Comparison of ENCODE assay signal across 20 mouse cellular contexts in genomic region chr5:117291312-117291711, GRCm38 (mm10). TPM values are rescaled to one million over a fixed set of nuclear protein-coding genes. Genes with fewer than 3 reads are reported as not detected.
DNase-seq lines count a peak whose midpoint lies in the region; ATAC-seq and TF ChIP-seq lines count a peak whose summit lies in the region.
"Had no signal": no experiment of that assay in that cellular context is flagged by ENCODE, and none has a peak within 500 bp of the region (broad histone marks: within the 10 kb centered on the region; RNA-seq: fewer than 3 reads in every experiment).

No protein-coding gene starts in this region.

- no peak overlapping the region for H3K27ac ChIP-seq in hindbrain, postnatal 0 days
- H3K27ac ChIP-seq in hindbrain, embryonic 12.5 days, result no peak overlapping the region
- no peak overlapping the region for H3K27ac ChIP-seq in liver, embryonic 14.5 days
- no peak overlapping the region for H3K27ac ChIP-seq in liver, embryonic 12.5 days
- H3K27ac ChIP-seq: embryonic facial prominence, embryonic 12.5 days; forebrain, embryonic 12.5 days; heart, embryonic 15.5 days; midbrain, embryonic 13.5 days had no signal

- H3K27me3 ChIP-seq in hindbrain, postnatal 0 days (ENCODE audit: insufficient read depth, low read length), result no peaks in the 10 kb centered on the region
- peaks cover 3% of the 10 kb centered on the region; the same call in 1 of the 2 replicates for H3K27me3 ChIP-seq in hindbrain, embryonic 12.5 days
- no peaks in the 10 kb centered on the region for H3K27me3 ChIP-seq in liver, embryonic 14.5 days (ENCODE audit: control insufficient read depth, insufficient read depth, low read length)
- H3K27me3 ChIP-seq in liver, embryonic 12.5 days (replicated peaks), result no peaks in the 10 kb centered on the region
- peaks cover 4% of the 10 kb centered on the region; the same call in 1 of the 2 replicates for H3K27me3 ChIP-seq in E14TG2a.4 (ENCODE audit: insufficient read depth, low read length)
- H3K27me3 ChIP-seq: embryonic facial prominence, embryonic 12.5 days; heart, embryonic 15.5 days had no signal

- no peak overlapping the region for H3K4me2 ChIP-seq in hindbrain, postnatal 0 days (ENCODE audit: low read depth, low read length)
- no peak overlapping the region for H3K4me2 ChIP-seq in hindbrain, embryonic 12.5 days (replicated peaks)
- no peak overlapping the region for H3K4me2 ChIP-seq in liver, embryonic 14.5 days (ENCODE audit: low read depth)
- no peak overlapping the region for H3K4me2 ChIP-seq in liver, embryonic 12.5 days
- H3K4me2 ChIP-seq: embryonic facial prominence, embryonic 12.5 days; forebrain, embryonic 12.5 days; heart, embryonic 15.5 days; midbrain, embryonic 13.5 days had no signal

- TF ChIP-seq CTCF in hindbrain, postnatal 0 days (IDR thresholded peaks at IDR 0.05; ENCODE audit: low read depth), result peak; percentile 53
- TF ChIP-seq CTCF in liver, embryonic 14.5 days (IDR thresholded peaks at IDR 0.05; ENCODE audit: low read depth), result peak; percentile 27
- peak; percentile 82 for TF ChIP-seq CTCF in E14TG2a.4 (conservative IDR thresholded peaks at IDR 0.05; ENCODE audit: low read length)

- no peak overlapping the region for H3K9ac ChIP-seq in hindbrain, postnatal 0 days (replicated peaks; ENCODE audit: low read length)
- no peak overlapping the region for H3K9ac ChIP-seq in hindbrain, embryonic 12.5 days
- no peak overlapping the region for H3K9ac ChIP-seq in liver, embryonic 14.5 days (replicated peaks)
- no peak overlapping the region for H3K9ac ChIP-seq in liver, embryonic 12.5 days
- H3K9ac ChIP-seq: embryonic facial prominence, embryonic 12.5 days; forebrain, embryonic 12.5 days; heart, embryonic 15.5 days; midbrain, embryonic 13.5 days had no signal

- H3K9me3 ChIP-seq in hindbrain, postnatal 0 days (ENCODE audit: low read length), result no peaks in the 10 kb centered on the region
- H3K9me3 ChIP-seq in hindbrain, embryonic 12.5 days (replicated peaks), result no peaks in the 10 kb centered on the region
- no peaks in the 10 kb centered on the region for H3K9me3 ChIP-seq in liver, embryonic 14.5 days (ENCODE audit: control insufficient read depth, low read length)
- no peaks in the 10 kb centered on the region; the same call in 1 of the 2 replicates for H3K9me3 ChIP-seq in liver, embryonic 12.5 days (replicated peaks)
- H3K9me3 ChIP-seq in E14TG2a.4 (ENCODE audit: low read length), result no peaks in the 10 kb centered on the region
- H3K9me3 ChIP-seq: forebrain, embryonic 12.5 days; heart, embryonic 15.5 days; midbrain, embryonic 13.5 days had no signal

- ATAC-seq in hindbrain, postnatal 0 days, result no peak
- ATAC-seq in hindbrain, embryonic 12.5 days (ENCODE audit: low FRiP score), result no peak
- ATAC-seq in liver, embryonic 14.5 days (ENCODE audit: insufficient read depth), result no peak
- ATAC-seq in liver, embryonic 12.5 days, result no peak
- ATAC-seq: midbrain, embryonic 13.5 days had no signal

- TF ChIP-seq EP300 in liver, embryonic 14.5 days (IDR thresholded peaks at IDR 0.05; ENCODE audit: low read depth), result no peak

- 0 out of 2 replicates have a peak, but pooled peaks cover 6% of the 10 kb centered on the region for H3K4me1 ChIP-seq in hindbrain, postnatal 0 days (ENCODE audit: insufficient read depth, low read length)
- peaks cover 8% of the 10 kb centered on the region for H3K4me1 ChIP-seq in hindbrain, embryonic 12.5 days
- H3K4me1 ChIP-seq in liver, embryonic 14.5 days (replicated peaks; ENCODE audit: control insufficient read depth in 2 of 2, insufficient read depth in 2 of 2, low read length in 1 of 2), result peaks cover 5 to 6% of the 10 kb centered on the region in 2 experiments
- H3K4me1 ChIP-seq in liver, embryonic 12.5 days, result peaks cover 19% of the 10 kb centered on the region
- H3K4me1 ChIP-seq in E14TG2a.4 (replicated peaks; ENCODE audit: low read depth, low read length), result peaks cover 55% of the 10 kb centered on the region

- WGBS in hindbrain, postnatal 0 days, result 84% methylated on average over 3 of the region's 3 CpGs
- WGBS in hindbrain, embryonic 12.5 days, result 87% methylated on average over 3 of the region's 3 CpGs
- 61% methylated on average over 3 of the region's 3 CpGs for WGBS in liver, embryonic 14.5 days (ENCODE audit: insufficient replicate concordance)
- 68% methylated on average over 3 of the region's 3 CpGs for WGBS in liver, embryonic 12.5 days (ENCODE audit: insufficient replicate concordance)

- no peak overlapping the region for H3K4me3 ChIP-seq in hindbrain, postnatal 0 days (ENCODE audit: low read length)
- H3K4me3 ChIP-seq in hindbrain, embryonic 12.5 days, result no peak overlapping the region
- no peak overlapping the region for H3K4me3 ChIP-seq in liver, embryonic 14.5 days (ENCODE audit: insufficient read depth in 1 of 2, low read depth in 2 of 2, low read length in 2 of 2)
- no peak overlapping the region for H3K4me3 ChIP-seq in liver, embryonic 12.5 days
- H3K4me3 ChIP-seq in E14TG2a.4 (replicated peaks; ENCODE audit: low read length), result no peak overlapping the region
- H3K4me3 ChIP-seq: embryonic facial prominence, embryonic 12.5 days; forebrain, embryonic 12.5 days; heart, embryonic 15.5 days; midbrain, embryonic 13.5 days had no signal

- intact Hi-C loops in heart, postnatal 14 days (cut with DNase I), result no loop called here

- H3K36me3 ChIP-seq in hindbrain, postnatal 0 days (ENCODE audit: insufficient read depth, low read length), result no peaks in the 10 kb centered on the region
- no peaks in the 10 kb centered on the region for H3K36me3 ChIP-seq in hindbrain, embryonic 12.5 days
- no peaks in the 10 kb centered on the region for H3K36me3 ChIP-seq in liver, embryonic 14.5 days (replicated peaks; ENCODE audit: control insufficient read depth, insufficient read depth, low read depth)
- no peaks in the 10 kb centered on the region for H3K36me3 ChIP-seq in liver, embryonic 12.5 days
- no peaks in the 10 kb centered on the region for H3K36me3 ChIP-seq in E14TG2a.4 (ENCODE audit: insufficient read depth, low read length)
- H3K36me3 ChIP-seq: embryonic facial prominence, embryonic 12.5 days; forebrain, embryonic 12.5 days; heart, embryonic 15.5 days; midbrain, embryonic 13.5 days had no signal

- peak; percentile 43 for DNase-seq in hindbrain, postnatal 0 days (ENCODE audit: low spot score)
- no peak for DNase-seq in liver, embryonic 14.5 days (ENCODE audit: low read depth in 3 of 3, low spot score in 3 of 3)
- peak; percentile 93 for DNase-seq in R1 (ENCODE audit: low read depth, low spot score)
- DNase-seq in yolk sac, embryonic 10.5 days (ENCODE audit: low spot score), result no peak
- DNase-seq in heart, postnatal 14 days, result no peak
- DNase-seq: adrenal gland, postnatal 10 days; cerebellum, adult 18-20 months; cerebellum, postnatal 14 days; heart, postnatal 4 days; kidney, adult 8-10 months; kidney, postnatal 25 days; right cerebral cortex, postnatal 25 days; spleen, adult 18-20 months had no signal

RNA-seq across cellular contexts. Expression of gene Pebp1, which starts 3.9 kb away (rescaled TPM):
- 1,096 and 1,413 TPM in 2 replicates for total RNA-seq in hindbrain, postnatal 0 days (2014; rRNA removed)
- 1,008 and 1,032 TPM in 2 replicates for polyA plus RNA-seq in hindbrain, postnatal 0 days (2015; fragmentation: Nextera tagmentation; extraction: Ambion mirVana)
- 793 and 794 TPM in 2 replicates for polyA plus RNA-seq in hindbrain, embryonic 12.5 days (2016; fragmentation: Nextera tagmentation; extraction: Ambion mirVana)
- 118 and 165 TPM in 2 replicates for polyA plus RNA-seq in liver, embryonic 14.5 days (2012; rRNA removed)
- polyA plus RNA-seq in liver, embryonic 14.5 days (2014; fragmentation: Nextera tagmentation; extraction: Ambion mirVana), result 194 and 207 TPM in 2 replicates
- 311 and 318 TPM in 2 replicates for polyA plus RNA-seq in liver, embryonic 12.5 days (2016; fragmentation: Nextera tagmentation; extraction: Ambion mirVana)
- total RNA-seq in heart, postnatal 14 days (2021), result 100 to 1,000 TPM; 399 to 443 TPM

RNA-seq across cellular contexts. Expression of gene Vsig10, which starts 27.6 kb away (rescaled TPM):
- total RNA-seq in hindbrain, postnatal 0 days (2014; rRNA removed), result 3.3 and 4.6 TPM in 2 replicates
- polyA plus RNA-seq in hindbrain, postnatal 0 days (2015; fragmentation: Nextera tagmentation; extraction: Ambion mirVana), result 3.4 and 4.7 TPM in 2 replicates
- polyA plus RNA-seq in hindbrain, embryonic 12.5 days (2016; fragmentation: Nextera tagmentation; extraction: Ambion mirVana), result 3.7 and 4.1 TPM in 2 replicates
- polyA plus RNA-seq in liver, embryonic 14.5 days (2012; rRNA removed), result 0.84 and 1.2 TPM in 2 replicates
- 0.60 and 1.5 TPM in 2 replicates for polyA plus RNA-seq in liver, embryonic 14.5 days (2014; fragmentation: Nextera tagmentation; extraction: Ambion mirVana)
- polyA plus RNA-seq in liver, embryonic 12.5 days (2016; fragmentation: Nextera tagmentation; extraction: Ambion mirVana), result 2.1 and 2.4 TPM in 2 replicates
- 10 to 100 TPM; 12.1 to 16.2 TPM for total RNA-seq in heart, postnatal 14 days (2021)

Comparison
In these comparisons a context has a peak if more than half of its experiments do, and no peak if none do; other contexts are left out.
1. DNase-seq: peak in hindbrain, postnatal 0 days (single experiment) and R1 (single experiment); none in liver, embryonic 14.5 days (0 of 3), yolk sac, embryonic 10.5 days (single experiment) and heart, postnatal 14 days (0 of 2).
2. CTCF ChIP-seq: peak in every context shown above with its lines; median percentile 82 in E14TG2a.4; 53 in hindbrain, postnatal 0 days; 27 in liver, embryonic 14.5 days.